Comparison of ENCODE assay signal across 26 mouse cellular contexts in genomic region chrX:167334571-167334970, GRCm38 (mm10). TPM values are rescaled to one million over a fixed set of nuclear protein-coding genes. Genes with fewer than 3 reads are reported as not detected.
DNase-seq lines count a peak whose midpoint lies in the region; ATAC-seq and TF ChIP-seq lines count a peak whose summit lies in the region.
"Had no signal": no experiment of that assay in that cellular context is flagged by ENCODE, and none has a peak within 500 bp of the region (broad histone marks: within the 10 kb centered on the region; RNA-seq: fewer than 3 reads in every experiment).

No protein-coding gene starts in this region.

- H3K79me2 ChIP-seq in macrophage (ENCODE audit: inconsistent target) = peaks cover 19% of the 10 kb centered on the region; the same call in 1 of the 2 replicates

- peak overlapping the region; percentile 81 for H3K27ac ChIP-seq in bone marrow macrophage, adult 2 months (ENCODE audit: insufficient read depth, low read depth, low read length)
- peak overlapping the region; percentile 96 for H3K27ac ChIP-seq in macrophage
- H3K27ac ChIP-seq in layer of hippocampus, adult 2 months = no peak overlapping the region
- no peak overlapping the region for H3K27ac ChIP-seq in left cerebral cortex, adult 2 months
- H3K27ac ChIP-seq: embryonic facial prominence, embryonic 12.5 days; embryonic facial prominence, embryonic 15.5 days; gastrocnemius, adult 2 months; heart, embryonic 15.5 days; hindbrain, embryonic 10.5 days; hindbrain, embryonic 13.5 days had no signal

- DNase-seq in adrenal gland, postnatal 4 days (ENCODE audit: low spot score in 2 of 2) = no peak
- DNase-seq in layer of hippocampus, adult 2 months (ENCODE audit: low spot score in 2 of 2) = no peak
- DNase-seq in left cerebral cortex, adult 2 months (ENCODE audit: extremely low spot score in 1 of 2, low spot score in 2 of 2) = no peak
- DNase-seq: adrenal gland, postnatal 10 days; cerebellum, adult 18-20 months; cerebellum, adult 9-10 months; cerebellum, postnatal 14 days; forebrain, postnatal 0 days; gastrocnemius, adult 2 months; gastrocnemius, postnatal 14 days; heart, adult 18-20 months; heart, postnatal 10 days; heart, postnatal 36 days had no signal

- no peak overlapping the region for H3K4me3 ChIP-seq in bone marrow macrophage, adult 2 months (ENCODE audit: insufficient read depth, low read length)
- no peak overlapping the region for H3K4me3 ChIP-seq in macrophage (ENCODE audit: inconsistent target)
- H3K4me3 ChIP-seq in layer of hippocampus, adult 2 months = no peak overlapping the region
- no peak overlapping the region for H3K4me3 ChIP-seq in left cerebral cortex, adult 2 months
- H3K4me3 ChIP-seq: embryonic facial prominence, embryonic 12.5 days; embryonic facial prominence, embryonic 15.5 days; gastrocnemius, adult 2 months; heart, embryonic 12.5 days; heart, embryonic 15.5 days; hindbrain, embryonic 10.5 days; hindbrain, embryonic 13.5 days had no signal

- intact Hi-C loops in left cerebral cortex, adult 2 months (cut with DNase I) = no loop called here

- TF ChIP-seq CTCF in bone marrow macrophage, adult 2 months (IDR thresholded peaks at IDR 0.05; ENCODE audit: low read depth, low read length) = no peak
- TF ChIP-seq CTCF in layer of hippocampus, adult 2 months (conservative IDR thresholded peaks at IDR 0.05) = no peak
- TF ChIP-seq CTCF in left cerebral cortex, adult 2 months (IDR thresholded peaks at IDR 0.05) = no peak

- H3K36me3 ChIP-seq in macrophage (ENCODE audit: inconsistent target) = no peaks in the 10 kb centered on the region
- H3K36me3 ChIP-seq: embryonic facial prominence, embryonic 12.5 days; embryonic facial prominence, embryonic 15.5 days; G1E; heart, embryonic 12.5 days; heart, embryonic 15.5 days; hindbrain, embryonic 10.5 days; hindbrain, embryonic 13.5 days had no signal

- H3K4me1 ChIP-seq in bone marrow macrophage, adult 2 months (ENCODE audit: control insufficient read depth, insufficient read depth, low read length) = peaks cover 32% of the 10 kb centered on the region
- H3K4me1 ChIP-seq: embryonic facial prominence, embryonic 12.5 days; embryonic facial prominence, embryonic 15.5 days; heart, embryonic 12.5 days; heart, embryonic 15.5 days; hindbrain, embryonic 10.5 days; hindbrain, embryonic 13.5 days had no signal

- WGBS in macrophage (ENCODE audit: missing documents) = 88% methylated on average over 1 of the region's 1 CpGs

- TF ChIP-seq POLR2A in bone marrow macrophage, adult 2 months (IDR thresholded peaks at IDR 0.05; ENCODE audit: borderline replicate concordance, low read depth, low read length) = no peak

- ATAC-seq in monocyte, adult 5-6 weeks (replicated peaks; ENCODE audit: insufficient number of reproducible peaks, low FRiP score, low TSS enrichment, poor library complexity, severe bottlenecking) = 0 out of 2 replicates have a peak, but pooled peaks have one; percentile 40
- ATAC-seq: forebrain, embryonic 14.5 days; forebrain, postnatal 0 days; hindbrain, embryonic 16.5 days; Patski had no signal

RNA-seq across cellular contexts. Expression of gene Tlr7, which starts 4.2 kb away (rescaled TPM):
- polyA plus RNA-seq in bone marrow macrophage, adult 2 months (2012; ENCODE audit: insufficient read depth, insufficient read length, missing spikeins) = 301 and 340 TPM in 2 replicates
- total RNA-seq in macrophage (2018; cell fraction: chromatin; rRNA removed) = 100 to 1,000 TPM in 17 of 26 experiments, 10 to 100 TPM in 9; 41.0 to 220 (median 109) TPM
- total RNA-seq in macrophage (2018; cell fraction: cytosol; rRNA removed) = 100 to 1,000 TPM; 183 to 319 (median 254) TPM
- 100 to 1,000 TPM; 121 to 443 (median 275) TPM for total RNA-seq in macrophage (2018; cell fraction: nucleus; rRNA removed)
- 111 to 271 TPM (median 167 TPM) in 3 replicates for polyA plus RNA-seq in macrophage (2018)
- 116 to 144 TPM (median 135 TPM) in 3 replicates for total RNA-seq in monocyte, adult 5-6 weeks (2017)
- total RNA-seq in adrenal gland, postnatal 4 days (2021) = 1 to 10 TPM; 2.2 to 3.9 TPM
- total RNA-seq in layer of hippocampus, adult 2 months (2021) = 1 to 10 TPM; 2.5 to 2.7 TPM
- total RNA-seq in left cerebral cortex, adult 2 months (2021) = 1 to 10 TPM; 2.8 to 4.0 TPM
- total RNA-seq: G1E had no signal
- polyA plus RNA-seq: G1E, Patski had no signal

RNA-seq across cellular contexts. Expression of gene Prps2, which starts 48.0 kb away (rescaled TPM):
- polyA plus RNA-seq in bone marrow macrophage, adult 2 months (2012; ENCODE audit: insufficient read depth, insufficient read length, missing spikeins) = 18.7 and 18.8 TPM in 2 replicates
- total RNA-seq in macrophage (2018; cell fraction: chromatin; rRNA removed) = 10 to 100 TPM in 2 of 26 experiments, 1 to 10 TPM in 21, under 1 TPM in 3; 0.34 to 15.8 (median 2.8) TPM
- 10 to 100 TPM; 16.8 to 80.9 (median 40.2) TPM for total RNA-seq in macrophage (2018; cell fraction: cytosol; rRNA removed)
- 10 to 100 TPM in 17 of 26 experiments, 1 to 10 TPM in 9; 3.6 to 38.4 (median 12.4) TPM for total RNA-seq in macrophage (2018; cell fraction: nucleus; rRNA removed)
- 35.4 to 46.1 TPM (median 44.4 TPM) in 3 replicates for polyA plus RNA-seq in macrophage (2018)
- total RNA-seq in monocyte, adult 5-6 weeks (2017) = 18.4 to 30.6 TPM (median 19.4 TPM) in 3 replicates
- total RNA-seq in adrenal gland, postnatal 4 days (2021) = 10 to 100 TPM; 30.6 to 37.5 TPM
- 10 to 100 TPM; 22.4 to 24.7 TPM for total RNA-seq in layer of hippocampus, adult 2 months (2021)
- total RNA-seq in left cerebral cortex, adult 2 months (2021) = 10 to 100 TPM; 23.3 to 28.9 TPM

Comparison
In these comparisons a context has a peak if more than half of its experiments do, and no peak if none do; other contexts are left out.
1. H3K27ac ChIP-seq: peak in bone marrow macrophage, adult 2 months (single experiment) and macrophage (single experiment); none in layer of hippocampus, adult 2 months (single experiment) and left cerebral cortex, adult 2 months (single experiment).
2. RNA of gene Tlr7, which starts 4.2 kb away (total RNA-seq): 116 to 144 TPM in monocyte, adult 5-6 weeks; 2.8 to 4.0 TPM in left cerebral cortex, adult 2 months, 2.2 to 3.9 TPM in adrenal gland, postnatal 4 days and 2.5 to 2.7 TPM in layer of hippocampus, adult 2 months; every median in the first group is over 10 times any median in the second.